Mouse (Mus musculus) left cerebral cortex, adult 2 months (tissue): ENCODE measurements around the gene Gm5617. TPM values are rescaled to one million over a fixed set of nuclear protein-coding genes. Genes with fewer than 3 reads are reported as not detected.

ENCODE experiments used
- DNase-seq, 2 experiments: peaks; one replicate each; pipeline ENCODE4 v3.0.0; 2021 to 2022; ENCODE audit warnings: low spot score in 2 of 2, mixed read lengths in 1 of 2; ENCODE audit errors: extremely low spot score in 1 of 2
- H3K27ac ChIP-seq: fragments of 200-600 bp; 2 replicates; pipeline ENCODE4 v1.8.1; 2022
- H3K4me3 ChIP-seq: fragments of 200-600 bp; 2 replicates; pipeline ENCODE4 v1.8.1; 2022
- CTCF ChIP-seq: fragments of 200-600 bp; IDR thresholded peaks from 2 replicates; pipeline ENCODE4 v1.8.1; 2022; ENCODE audit warnings: antibody characterized with exemption, mild to moderate bottlenecking, moderate library complexity
- intact Hi-C: fragments of 180-260 bp; cut with DNase I; formaldehyde crosslinking; loops from one replicate; pipeline ENCODE4 v1.15.1; 2025
- microRNA-seq, 2 experiments: library from miRNA; unstranded; fragments of <30 nt; microRNA quantifications; one replicate each; pipeline ENCODE4 v1.2.0; 2021
- total RNA-seq, 2 experiments: library from RNA; stranded (reverse); gene quantifications; 2 replicates each; pipeline ENCODE4 v1.2.3; 2021

Gene Gm5617
- total RNA-seq, 2 experiments from 2014 or later = 9.3 to 9.4 TPM

DNA sequence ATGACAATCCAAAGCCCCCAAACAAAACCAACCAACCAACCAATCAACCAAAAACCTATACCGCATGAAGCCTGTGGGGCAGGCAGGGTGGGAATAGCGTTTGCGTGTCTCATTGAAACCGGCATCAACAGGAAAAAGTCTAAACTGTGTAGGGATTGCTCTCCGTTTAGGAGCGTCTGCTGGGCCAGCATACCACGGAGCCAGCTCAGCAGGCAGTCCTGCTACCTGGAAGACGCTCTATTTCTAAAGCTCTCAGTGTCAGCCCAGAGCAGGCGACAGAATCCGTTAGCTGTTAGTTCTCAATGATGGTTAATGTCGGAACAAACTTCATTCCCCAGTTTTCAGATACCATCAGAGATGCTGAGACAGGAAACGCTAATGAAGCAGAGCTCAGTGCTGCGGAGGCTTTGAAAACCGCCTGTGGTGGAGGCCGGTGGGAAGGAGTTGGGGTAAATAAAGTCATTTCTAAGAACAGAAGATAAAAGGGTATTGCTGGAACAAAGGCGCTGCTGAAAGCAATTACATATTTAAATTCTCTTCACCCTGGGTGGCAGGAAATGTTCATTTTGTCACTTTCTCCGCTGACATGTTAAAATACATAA is 42.9 kb downstream of the Gm5617 start:
- no peak for TF ChIP-seq CTCF
- intact Hi-C loops = no loop called here
- peak overlapping the region; percentile 13; the same call in 1 of the 2 replicates for H3K4me3 ChIP-seq
- H3K27ac ChIP-seq = no peak overlapping the region
- no peak for DNase-seq

DNA sequence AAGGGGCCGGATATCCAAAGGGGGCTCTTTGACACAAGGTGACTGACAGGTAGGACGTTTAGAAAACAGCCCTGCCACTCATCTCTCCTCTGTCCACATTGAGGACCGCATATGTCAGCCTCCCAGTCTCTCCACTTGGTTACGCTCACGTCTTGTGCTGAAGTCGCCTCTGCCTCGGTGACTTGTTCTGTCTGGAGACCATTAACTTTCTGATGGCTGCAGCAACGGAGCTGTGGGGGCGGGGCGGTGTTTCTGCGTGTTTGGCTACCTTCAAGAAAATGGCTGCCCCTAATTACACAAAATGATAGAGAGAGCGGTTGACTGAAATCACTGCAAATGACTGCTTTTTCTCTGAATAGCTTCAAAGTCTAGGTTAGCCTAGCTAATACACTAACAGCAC is 43.4 kb downstream of the Gm5617 start:
- Histone ChIP-seq H3K4me3 (peak overlapping the region; percentile 13), H3K27ac (no peak overlapping the region)
- peak in 1 of 2 experiments; percentile 13 for DNase-seq
- intact Hi-C loops = no loop called here
- no peak for TF ChIP-seq CTCF

Small RNA genes within 50 kb of the gene (microRNA-seq; reads per million reads assigned to microRNA genes)
- 0 reads per million in 2 experiments for gene Gm23653

Other genes with a start within 250 kb of the Gm5617 start
- gene Nxpe2, start 142.0 kb upstream of the Gm5617 start, total RNA-seq = under 1 TPM; 0.16 to 0.32 TPM
- 10 to 100 TPM; 95.4 to 99.5 TPM for gene Rexo2, start 14.8 kb upstream of the Gm5617 start, total RNA-seq
- gene Rbm7, start 143 bp upstream of the Gm5617 start, total RNA-seq = 10 to 100 TPM; 32.1 to 36.1 TPM
- 1 to 10 TPM in 1 of 2 experiments, under 1 TPM in 1; 0.57 to 1.4 TPM for gene Nnmt, start 109.7 kb downstream of the Gm5617 start, total RNA-seq